Mouse (Mus musculus) heart, postnatal 25 days (tissue): ENCODE measurements at regions not wholly inside any gene's neighbourhood (a gene's known extent, or its start where the extent isn't known, plus 50 kb on each side); places are given as distances from the start of the nearest gene placed in this dataset.

Experiments used
- DNase-seq: peaks from one replicate; pipeline ENCODE4 v3.0.0; 2022; ENCODE audit warnings: low spot score
- intact Hi-C: fragments of 180-260 bp; cut with DNase I; formaldehyde crosslinking; loops from one replicate; pipeline ENCODE4 v1.15.1; 2025

- DNase-seq, result no peak
- intact Hi-C loops, result no loop called here
These were observed 98.2 kb upstream of the Pcdh8 start for GRCm38 (mm10) chr14:79869325-79869724.

GRCm38 (mm10) chr14:79856245-79856644 lies 85.1 kb upstream of the Pcdh8 start:
- DNase-seq, result no peak
- intact Hi-C loops, result no loop called here

- intact Hi-C loops, result no loop called here
- DNase-seq, result no peak
These were observed 83.1 kb upstream of the Pcdh8 start for GRCm38 (mm10) chr14:79854216-79854615.

GRCm38 (mm10) chr14:79852683-79853082 lies 81.6 kb upstream of the Pcdh8 start:
- intact Hi-C loops, result no loop called here
- no peak for DNase-seq

- no peak for DNase-seq
- intact Hi-C loops, result no loop called here
These were observed 80.7 kb upstream of the Pcdh8 start for GRCm38 (mm10) chr14:79851795-79852194.

- DNase-seq, result no peak
These were observed 80.1 kb upstream of the Pcdh8 start for GRCm38 (mm10) chr14:79851231-79851630.

GRCm38 (mm10) chr14:79849617-79850435 lies 78.7 kb upstream of the Pcdh8 start:
- no peak for DNase-seq
- intact Hi-C loops, result loop anchor here (10.0 kb wide), 2 partner anchors 65 to 365 kb away; no protein-coding TSS in a partner anchor

More at GRCm38 (mm10) chr14:79851231-79851630, 80.1 kb upstream of the Pcdh8 start:
- intact Hi-C loops, result no loop called here

GRCm38 (mm10) chr14:79848116-79848515 lies 77.0 kb upstream of the Pcdh8 start:
- no peak for DNase-seq
- intact Hi-C loops, result loop anchor here (10.0 kb wide), 2 partner anchors 67 to 367 kb away; no protein-coding TSS in a partner anchor

- DNase-seq, result no peak
- intact Hi-C loops, result loop anchor here (10.0 kb wide), 2 partner anchors 70 to 370 kb away; no protein-coding TSS in a partner anchor
These were observed 73.2 kb upstream of the Pcdh8 start for GRCm38 (mm10) chr14:79844306-79844705.

- DNase-seq, result no peak
- intact Hi-C loops, result loop anchor here (10.0 kb wide), 2 partner anchors 72 to 372 kb away; no protein-coding TSS in a partner anchor
These were observed 72.0 kb upstream of the Pcdh8 start for GRCm38 (mm10) chr14:79843135-79843550.

- no peak for DNase-seq
- intact Hi-C loops, result loop anchor here (10.0 kb wide), 2 partner anchors 72 to 372 kb away; no protein-coding TSS in a partner anchor
These were observed 71.6 kb upstream of the Pcdh8 start for GRCm38 (mm10) chr14:79842734-79843133.

GRCm38 (mm10) chr14:79837101-79837500 lies 66.0 kb upstream of the Pcdh8 start:
- intact Hi-C loops, result no loop called here
- no peak for DNase-seq

GRCm38 (mm10) chr14:79836186-79836585 lies 65.1 kb upstream of the Pcdh8 start:
- no peak for DNase-seq
- intact Hi-C loops, result no loop called here

GRCm38 (mm10) chr14:79824670-79825446 lies 53.7 kb upstream of the Pcdh8 start:
- intact Hi-C loops, result no loop called here
- no peak for DNase-seq

- DNase-seq, result no peak
- intact Hi-C loops, result no loop called here
These were observed 51.5 kb upstream of the Pcdh8 start for GRCm38 (mm10) chr14:79822453-79823117.

- intact Hi-C loops, result no loop called here
- no peak for DNase-seq
These were observed 50.9 kb upstream of the Pcdh8 start for GRCm38 (mm10) chr14:79822011-79822435.

- DNase-seq, result no peak
These were observed 50.4 kb upstream of the Pcdh8 start for GRCm38 (mm10) chr14:79821352-79822010.

More at GRCm38 (mm10) chr14:79821352-79822010, 50.4 kb upstream of the Pcdh8 start:
- intact Hi-C loops, result no loop called here
